Mouse (Mus musculus) MEL (cell line): ENCODE results near the gene Clk3. TPM values are rescaled to one million over a fixed set of nuclear protein-coding genes. Genes with fewer than 3 reads are reported as not detected.

ENCODE experiments used
- DNase-seq: peaks from one replicate; pipeline ENCODE4 v3.0.0; 2011; ENCODE audit warnings: low read depth, low spot score
- H3K27ac ChIP-seq: 2 replicates; pipeline ENCODE4 v1.5.1; 2012; ENCODE audit warnings: low read depth, mild to moderate bottlenecking, control low read depth, low read length, moderate library complexity; ENCODE audit not compliant: control insufficient read depth
- H3K27me3 ChIP-seq, 2 experiments: fragments of 150-350 bp in 1 of 2; sonication (generic) in 1 of 2; 2 replicates each; pipeline ENCODE4 v1.6.1; 2012; ENCODE audit warnings: low read length in 2 of 2, mild to moderate bottlenecking in 2 of 2, improper control_type of control experiment in 1 of 2, moderate library complexity in 1 of 2; ENCODE audit not compliant: insufficient read depth in 2 of 2, control insufficient read depth in 1 of 2
- H3K36me3 ChIP-seq, 2 experiments: 2 replicates each; pipeline ENCODE4 v1.6.1; 2012 to 2014; ENCODE audit warnings: low read length in 2 of 2, improper control_type of control experiment in 1 of 2, inconsistent platforms in 1 of 2, mild to moderate bottlenecking in 1 of 2; ENCODE audit not compliant: insufficient read depth in 2 of 2, control insufficient read depth in 1 of 2
- H3K4me1 ChIP-seq, 2 experiments: fragments of 150-350 bp in 1 of 2; sonication (generic) in 1 of 2; 2 replicates each; pipeline ENCODE4 v1.6.1; 2012; ENCODE audit warnings: low read length in 2 of 2, improper control_type of control experiment in 1 of 2, mild to moderate bottlenecking in 1 of 2; ENCODE audit not compliant: insufficient read depth in 2 of 2, control insufficient read depth in 1 of 2
- H3K4me3 ChIP-seq, 2 experiments: fragments of 150-350 bp in 1 of 2; sonication (generic) in 1 of 2; 2 replicates each; pipeline ENCODE4 v1.5.1; 2012; ENCODE audit warnings: low read depth in 2 of 2, low read length in 2 of 2, mild to moderate bottlenecking in 2 of 2, moderate library complexity in 2 of 2, control low read depth in 1 of 2, improper control_type of control experiment in 1 of 2; ENCODE audit not compliant: control insufficient read depth in 1 of 2, insufficient read depth in 1 of 2
- H3K79me2 ChIP-seq: 2 replicates; pipeline ENCODE4 v1.6.1; 2012; ENCODE audit warnings: mild to moderate bottlenecking, low read length, moderate library complexity; ENCODE audit not compliant: control insufficient read depth, poor library complexity, insufficient read depth
- H3K9ac ChIP-seq: 2 replicates; pipeline ENCODE4 v1.6.1; 2012; ENCODE audit warnings: low read depth, mild to moderate bottlenecking, control low read depth, low read length, moderate library complexity; ENCODE audit not compliant: control insufficient read depth, poor library complexity, severe bottlenecking
- H3K9me3 ChIP-seq: fragments of 150-350 bp; sonication (generic); replicated peaks from 2 replicates; pipeline ENCODE4 v1.6.1; 2012; ENCODE audit warnings: mild to moderate bottlenecking, low read length, improper control_type of control experiment, moderate library complexity; ENCODE audit not compliant: insufficient read depth
- CTCF ChIP-seq, 3 experiments: IDR thresholded peaks in 2 of 3; conservative IDR thresholded peaks in 1 of 3; 2 replicates each; pipeline ENCODE4 v1.5.1; 2011 to 2012; ENCODE audit warnings: low read length in 3 of 3, low read depth in 2 of 3, mild to moderate bottlenecking in 2 of 3, improper control_type of control experiment in 1 of 3, inconsistent platforms in 1 of 3, mixed read lengths in 1 of 3, moderate library complexity in 1 of 3; ENCODE audit not compliant: control insufficient read depth in 1 of 3, insufficient read depth in 1 of 3, poor library complexity in 1 of 3, severe bottlenecking in 1 of 3
- ETS1 ChIP-seq: IDR thresholded peaks from 2 replicates; pipeline ENCODE4 v1.6.1; 2012; ENCODE audit warnings: low read depth, mild to moderate bottlenecking, inconsistent platforms, low read length, improper control_type of control experiment, moderate library complexity
- GATA1 ChIP-seq: IDR thresholded peaks from 2 replicates; pipeline ENCODE4 v1.6.1; 2011; ENCODE audit warnings: low read depth, low read length, improper control_type of control experiment
- JUND ChIP-seq: IDR thresholded peaks from 2 replicates; pipeline ENCODE4 v1.6.1; 2011; ENCODE audit warnings: low read depth, mild to moderate bottlenecking, improper control_type of control experiment, low read length
- MAFK ChIP-seq: IDR thresholded peaks from 2 replicates; pipeline ENCODE4 v1.6.1; 2011; ENCODE audit warnings: low read depth, mild to moderate bottlenecking, low read length, improper control_type of control experiment, borderline replicate concordance
- MAZ ChIP-seq: IDR thresholded peaks from 2 replicates; pipeline ENCODE4 v1.6.1; 2012; ENCODE audit warnings: low read depth, mild to moderate bottlenecking, inconsistent platforms, low read length, improper control_type of control experiment
- MEF2A ChIP-seq: IDR thresholded peaks from 2 replicates; pipeline ENCODE4 v1.6.1; 2014; ENCODE audit warnings: low read depth, mild to moderate bottlenecking, inconsistent platforms, low read length, improper control_type of control experiment; ENCODE audit not compliant: poor library complexity, insufficient replicate concordance, severe bottlenecking; ENCODE audit errors: extremely low read depth
- MXI1 ChIP-seq: IDR thresholded peaks from 2 replicates; pipeline ENCODE4 v1.6.1; 2011; ENCODE audit warnings: mild to moderate bottlenecking, low read depth, low read length, improper control_type of control experiment
- NELFE ChIP-seq: IDR thresholded peaks from 2 replicates; pipeline ENCODE4 v1.6.1; 2011; ENCODE audit warnings: low read depth, low read length, improper control_type of control experiment
- POLR2A ChIP-seq, 2 experiments: IDR thresholded peaks; 2 replicates each; pipeline ENCODE4 v1.6.1; 2011 to 2012; ENCODE audit warnings: low read length in 2 of 2, mild to moderate bottlenecking in 2 of 2, control low read depth in 1 of 2, improper control_type of control experiment in 1 of 2, low read depth in 1 of 2, moderate library complexity in 1 of 2; ENCODE audit not compliant: control insufficient read depth in 1 of 2, insufficient read depth in 1 of 2, poor library complexity in 1 of 2
- RAD21 ChIP-seq: IDR thresholded peaks from 2 replicates; pipeline ENCODE4 v1.6.1; 2011; ENCODE audit warnings: mild to moderate bottlenecking, low read depth, low read length, improper control_type of control experiment
- SIN3A ChIP-seq: IDR thresholded peaks from 2 replicates; pipeline ENCODE4 v1.6.1; 2012; ENCODE audit warnings: low read length, improper control_type of control experiment, inconsistent platforms
- SMC3 ChIP-seq: IDR thresholded peaks from 2 replicates; pipeline ENCODE4 v1.6.1; 2011; ENCODE audit warnings: low read depth, low read length, improper control_type of control experiment
- TBP ChIP-seq: IDR thresholded peaks from 2 replicates; pipeline ENCODE4 v1.8.0; 2011; ENCODE audit warnings: low read depth, low read length, improper control_type of control experiment
- TCF12 ChIP-seq: IDR thresholded peaks from 2 replicates; pipeline ENCODE4 v1.6.1; 2014; ENCODE audit warnings: low read depth, mild to moderate bottlenecking, inconsistent platforms, low read length, improper control_type of control experiment, moderate library complexity
- ZC3H11A ChIP-seq: IDR thresholded peaks from 2 replicates; pipeline ENCODE4 v1.6.1; 2012; ENCODE audit warnings: low read depth, mild to moderate bottlenecking, inconsistent platforms, low read length, improper control_type of control experiment
- polyA plus RNA-seq, 2 experiments: library from polyadenylated mRNA; stranded (reverse) in 1 of 2; unstranded in 1 of 2; fragments of >175 nt in 1 of 2; fragments of >200 nt in 1 of 2; gene quantifications; 2 replicates each; pipeline versions ENCODE4 v1.2.1 to v1.2.4; 2012; ENCODE audit warnings: low replicate concordance in 2 of 2, low read depth in 1 of 2; ENCODE audit not compliant: insufficient read length in 2 of 2, insufficient read depth in 1 of 2, missing spikeins in 1 of 2
- total RNA-seq: library from RNA; depleted of rRNA; stranded (reverse); fragments of 300-350 nt; gene quantifications from 2 replicates; pipeline ENCODE4 v1.2.3, GENCODE M21; 2012

Clk3 gene
- total and polyA plus RNA-seq, 3 experiments, result 31.2 to 65.6 TPM; not detected in 1

DNA sequence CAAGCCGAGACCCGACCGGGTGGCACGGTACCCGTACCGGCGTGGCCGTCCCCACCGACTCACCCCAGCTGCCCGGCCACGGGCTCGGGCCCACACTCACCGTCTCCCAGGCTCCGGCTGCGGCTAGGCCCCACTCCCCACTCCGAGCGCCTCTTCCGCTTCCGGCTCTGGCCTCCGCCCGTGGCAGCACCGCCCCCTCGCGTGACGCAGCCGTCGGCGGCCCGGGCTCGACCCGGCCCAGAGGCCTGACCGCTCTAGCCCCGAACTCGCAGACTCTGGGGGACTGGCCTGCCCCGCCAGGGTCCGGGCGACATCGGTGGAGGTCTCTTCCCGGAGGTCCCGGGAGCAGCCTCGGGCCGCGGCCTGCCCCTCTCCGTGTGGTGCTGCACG is 691 bp downstream of the Clk3 start (continued):
- TF ChIP-seq JUND (no peak), SIN3A (peak; percentile 73; the same call in 1 of the 2 replicates), ETS1 (peak; percentile 45; the same call in 1 of the 2 replicates), MAZ (peak; percentile 56; the same call in 1 of the 2 replicates), MAFK (no peak), MEF2A (no peak), NELFE (peak; percentile 86), GATA1 (no peak), RAD21 (no peak)

DNA sequence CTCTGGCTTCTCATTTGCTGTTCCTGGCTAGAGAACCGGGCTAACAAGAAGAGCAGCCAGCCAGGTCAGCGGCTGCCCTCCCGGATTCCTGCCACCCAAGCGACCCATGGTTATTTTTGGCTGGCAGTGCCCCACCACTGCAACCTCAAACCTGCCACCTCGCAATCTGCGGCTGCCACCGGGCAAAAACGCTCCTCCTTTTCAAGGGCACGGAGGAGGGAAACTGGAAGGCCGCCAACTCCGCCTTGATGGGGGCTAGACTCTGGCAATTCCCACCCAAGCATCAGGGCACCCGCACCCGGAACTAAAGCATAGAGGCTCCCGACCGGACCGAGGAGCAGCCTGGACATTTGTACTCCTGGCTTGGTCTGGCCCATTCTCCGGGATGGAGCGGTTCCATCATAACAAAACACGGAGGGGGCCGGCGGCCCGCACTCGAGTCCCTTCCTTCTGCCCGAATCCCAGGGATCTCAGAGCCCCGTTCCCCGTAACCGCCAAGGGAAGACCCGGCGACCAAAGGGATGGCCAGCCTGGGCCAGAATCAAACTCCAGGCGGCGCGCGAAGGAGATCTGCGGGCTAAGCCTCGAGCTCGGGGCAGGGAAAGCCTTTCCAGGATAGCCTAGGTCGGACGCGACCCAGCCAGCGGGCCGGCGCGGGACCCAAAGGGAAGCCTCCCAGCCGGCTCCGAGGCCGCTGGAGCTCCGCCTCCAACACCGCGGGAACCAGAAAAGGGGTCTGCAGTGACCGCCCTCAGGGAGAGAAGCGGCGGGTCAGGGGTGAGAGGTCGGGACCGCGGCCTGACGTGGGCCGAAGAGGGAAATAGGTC is 1.3 kb downstream of the Clk3 start:
- H3K79me2 ChIP-seq, result peaks cover 47% of the 10 kb centered on the region
- peak overlapping the region; percentile 96 for H3K9ac ChIP-seq
- TF ChIP-seq POLR2A (IDR thresholded peaks at IDR 0.05; ENCODE audit: control insufficient read depth in 1 of 2, insufficient read depth in 1 of 2, low read depth in 1 of 2, low read length in 2 of 2, poor library complexity in 1 of 2) (peak in 1 of 2 experiments; percentile 37; a peak in 1 of 4 replicates), MXI1 (peak; percentile 28; the same call in 1 of the 2 replicates), TCF12 (no peak)
- peaks cover 0 to 1% of the 10 kb centered on the region in 2 experiments; a peak in 1 of 4 replicates for H3K27me3 ChIP-seq
- DNase-seq, result peak; percentile 70
- H3K27ac ChIP-seq, result peak overlapping the region; percentile 64
- H3K4me3 ChIP-seq, result peak overlapping the region; percentile 96 to 97
- H3K4me1 ChIP-seq, result peaks cover 5 to 30% of the 10 kb centered on the region in 2 experiments
- no peaks in the 10 kb centered on the region for H3K9me3 ChIP-seq
- H3K36me3 ChIP-seq, result peaks cover 5 to 19% of the 10 kb centered on the region in 2 experiments; a peak in 3 of 4 replicates

DNA sequence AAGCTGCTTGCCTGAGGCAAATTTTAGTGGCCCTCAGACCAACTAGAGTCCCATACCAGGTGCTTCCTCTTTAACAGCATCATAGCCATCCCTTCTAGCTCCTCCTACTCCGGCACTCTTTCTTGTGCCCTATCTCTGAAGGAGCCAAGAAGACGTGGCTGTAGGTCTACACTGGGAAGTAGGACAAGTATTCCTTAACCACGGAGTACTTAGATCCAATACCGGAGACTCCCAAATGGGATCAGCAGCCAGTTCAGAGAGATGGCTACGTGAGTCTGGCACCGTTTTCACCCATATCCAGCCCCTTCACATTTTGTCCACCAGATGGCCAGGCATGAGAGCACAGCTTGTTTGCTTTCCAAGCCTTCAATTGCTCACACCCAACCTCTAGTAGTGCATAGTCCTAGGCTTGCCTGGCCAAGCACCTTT is 3.1 kb downstream of the Clk3 start:
- Histone ChIP-seq H3K9ac (no peak overlapping the region; the same call in 1 of the 2 replicates), H3K4me1 (peaks cover 5 to 25% of the 10 kb centered on the region in 2 experiments), H3K27ac (no peak overlapping the region), H3K4me3 (peak overlapping the region in 1 of 2 experiments; percentile 29; a peak in 2 of 4 replicates), H3K9me3 (no peaks in the 10 kb centered on the region), H3K27me3 (peaks cover 0 to 1% of the 10 kb centered on the region in 2 experiments; a peak in 1 of 4 replicates), H3K36me3 (peaks cover 13 to 20% of the 10 kb centered on the region in 2 experiments), H3K79me2 (peaks cover 47% of the 10 kb centered on the region)
- TF ChIP-seq TBP (0 out of 2 replicates have a peak, but pooled peaks have one; percentile 16), CTCF (IDR thresholded peaks at IDR 0.05 in 2 of 3, conservative IDR thresholded peaks at IDR 0.05 in 1 of 3; ENCODE audit: control insufficient read depth in 1 of 3, insufficient read depth in 1 of 3, low read depth in 2 of 3, low read length in 3 of 3, poor library complexity in 1 of 3, severe bottlenecking in 1 of 3) (peak; percentile 18 to 53 (median 40); a peak in 5 of 6 replicates), SIN3A (no peak), SMC3 (peak; percentile 41), NELFE (no peak), ZC3H11A (no peak)
- peak; percentile 71 for DNase-seq
